In genomic region chr1:120594603-120595002, GRCm38 (mm10) we compare ENCODE assay signal across 10 mouse cellular contexts. TPM values are rescaled to one million over a fixed set of nuclear protein-coding genes. Genes with fewer than 3 reads are reported as not detected.
DNase-seq lines count a peak whose midpoint lies in the region; ATAC-seq and TF ChIP-seq lines count a peak whose summit lies in the region.
"Had no signal": no experiment of that assay in that cellular context is flagged by ENCODE, and none has a peak within 500 bp of the region (broad histone marks: within the 10 kb centered on the region; RNA-seq: fewer than 3 reads in every experiment).

No protein-coding gene starts in this region.

- H3K4me3 ChIP-seq in intestine, postnatal 0 days (ENCODE audit: low read depth, low read length) = no peak overlapping the region
- H3K4me3 ChIP-seq in intestine, embryonic 15.5 days (replicated peaks) = no peak overlapping the region
- no peak overlapping the region for H3K4me3 ChIP-seq in limb, embryonic 11.5 days (ENCODE audit: low read depth, low read length)
- H3K4me3 ChIP-seq: heart, embryonic 12.5 days; lung, embryonic 15.5 days had no signal

- H3K27me3 ChIP-seq in intestine, postnatal 0 days (replicated peaks; ENCODE audit: control insufficient read depth, insufficient read depth, low read length) = peaks cover 87% of the 10 kb centered on the region
- H3K27me3 ChIP-seq in intestine, embryonic 15.5 days (replicated peaks) = peaks cover 89% of the 10 kb centered on the region
- H3K27me3 ChIP-seq in limb, embryonic 11.5 days (ENCODE audit: control insufficient read depth, insufficient read depth, low read length) = peaks cover 89% of the 10 kb centered on the region

- DNase-seq in A20 (ENCODE audit: low read depth, low spot score) (peak; percentile 20), R1 (ENCODE audit: low read depth, low spot score) (peak; percentile 48)
- DNase-seq in limb, embryonic 11.5 days (ENCODE audit: low spot score) = peak; percentile 81
- no peak for DNase-seq in c-Kit-positive CD71-positive TER-119-positive erythroid progenitor cells, embryonic 14.5 days (ENCODE audit: low spot score)
- DNase-seq in right cerebral cortex, postnatal 10 days (ENCODE audit: low spot score in 2 of 2) = no peak

- no peaks in the 10 kb centered on the region for H3K36me3 ChIP-seq in intestine, postnatal 0 days (ENCODE audit: control insufficient read depth, insufficient read depth)
- H3K36me3 ChIP-seq in intestine, embryonic 15.5 days = no peaks in the 10 kb centered on the region
- H3K36me3 ChIP-seq in limb, embryonic 11.5 days (ENCODE audit: control insufficient read depth, insufficient read depth, low read length) = no peaks in the 10 kb centered on the region
- H3K36me3 ChIP-seq: heart, embryonic 12.5 days; lung, embryonic 15.5 days had no signal

- H3K9me3 ChIP-seq in intestine, postnatal 0 days (ENCODE audit: control insufficient read depth) = no peaks in the 10 kb centered on the region
- H3K9me3 ChIP-seq in intestine, embryonic 15.5 days = no peaks in the 10 kb centered on the region
- no peaks in the 10 kb centered on the region for H3K9me3 ChIP-seq in limb, embryonic 11.5 days (ENCODE audit: control insufficient read depth, low read length)
- H3K9me3 ChIP-seq: heart, embryonic 12.5 days; lung, embryonic 15.5 days had no signal

- no peak overlapping the region for H3K4me2 ChIP-seq in intestine, postnatal 0 days (replicated peaks; ENCODE audit: low read depth)
- H3K4me2 ChIP-seq in intestine, embryonic 15.5 days (replicated peaks) = no peak overlapping the region
- no peak overlapping the region for H3K4me2 ChIP-seq in limb, embryonic 11.5 days (ENCODE audit: low read depth, severe bottlenecking)
- H3K4me2 ChIP-seq: heart, embryonic 12.5 days; lung, embryonic 15.5 days had no signal

- TF ChIP-seq CTCF in intestine, postnatal 0 days (IDR thresholded peaks at IDR 0.05; ENCODE audit: low read depth) = peak; percentile 67

- H3K4me1 ChIP-seq in intestine, postnatal 0 days (replicated peaks; ENCODE audit: control insufficient read depth, insufficient read depth, low read length) = no peaks in the 10 kb centered on the region
- H3K4me1 ChIP-seq in intestine, embryonic 15.5 days (replicated peaks) = 0 out of 2 replicates have a peak, but pooled peaks cover 3% of the 10 kb centered on the region
- peaks cover 2% of the 10 kb centered on the region; the same call in 1 of the 2 replicates for H3K4me1 ChIP-seq in limb, embryonic 11.5 days (ENCODE audit: control insufficient read depth, insufficient read depth, low read length)
- H3K4me1 ChIP-seq: heart, embryonic 12.5 days; lung, embryonic 15.5 days had no signal

- no peak for ATAC-seq in intestine, postnatal 0 days
- no peak for ATAC-seq in intestine, embryonic 15.5 days
- ATAC-seq in limb, embryonic 11.5 days (ENCODE audit: insufficient number of reproducible peaks, low FRiP score, low TSS enrichment, low read depth) = no peak
- ATAC-seq in monocyte, adult 5-6 weeks (replicated peaks; ENCODE audit: insufficient number of reproducible peaks, low FRiP score, low TSS enrichment, poor library complexity, severe bottlenecking) = no peak

- 3% methylated on average over 8 of the region's 8 CpGs for WGBS in intestine, postnatal 0 days
- 1% methylated on average over 8 of the region's 8 CpGs for WGBS in intestine, embryonic 15.5 days
- under 1% methylated on average over 8 of the region's 8 CpGs for WGBS in limb, embryonic 11.5 days

- no peak overlapping the region for H3K27ac ChIP-seq in intestine, postnatal 0 days (ENCODE audit: low read depth, low read length)
- no peak overlapping the region for H3K27ac ChIP-seq in intestine, embryonic 15.5 days
- no peak overlapping the region for H3K27ac ChIP-seq in limb, embryonic 11.5 days (replicated peaks; ENCODE audit: low read depth, low read length)
- H3K27ac ChIP-seq: lung, embryonic 15.5 days had no signal

- H3K9ac ChIP-seq in intestine, postnatal 0 days (ENCODE audit: low read depth, low read length) = no peak overlapping the region
- H3K9ac ChIP-seq in intestine, embryonic 15.5 days = no peak overlapping the region
- no peak overlapping the region for H3K9ac ChIP-seq in limb, embryonic 11.5 days (ENCODE audit: low read length)
- H3K9ac ChIP-seq: heart, embryonic 12.5 days; lung, embryonic 15.5 days had no signal

RNA-seq across cellular contexts. Expression of gene En1, which starts 7.6 kb away (rescaled TPM):
- not detected in 2 replicates for polyA plus RNA-seq in intestine, postnatal 0 days (2015; fragmentation: Nextera tagmentation; extraction: Ambion mirVana)
- not detected in 2 replicates for polyA plus RNA-seq in intestine, embryonic 15.5 days (2015; fragmentation: Nextera tagmentation; extraction: Ambion mirVana)
- 1.6 and 2.3 TPM in 2 replicates for polyA plus RNA-seq in limb, embryonic 11.5 days (2014; fragmentation: Nextera tagmentation; extraction: Ambion mirVana)
- not detected in 3 replicates for total RNA-seq in monocyte, adult 5-6 weeks (2017)
- polyA plus RNA-seq: lung, embryonic 15.5 days had no signal

Comparison
In these comparisons a context has a peak if more than half of its experiments do, and no peak if none do; other contexts are left out.
1. DNase-seq: peak in A20 (single experiment), R1 (single experiment) and limb, embryonic 11.5 days (single experiment); none in c-Kit-positive CD71-positive TER-119-positive erythroid progenitor cells, embryonic 14.5 days (single experiment) and right cerebral cortex, postnatal 10 days (0 of 2).